Mouse (Mus musculus): ENCODE measurements at regions not wholly inside any gene's neighbourhood (a gene's known extent, or its start where the extent isn't known, plus 50 kb on each side); places are given as distances from the start of the nearest gene placed in this dataset.

- no peak for TF ChIP-seq CTCF (IDR thresholded peaks at IDR 0.05; ENCODE audit: borderline replicate concordance, insufficient read depth, low read length)
- no peak for TF ChIP-seq POLR2A (IDR thresholded peaks at IDR 0.05; ENCODE audit: low read depth, low read length)
Measured at GRCm38 (mm10) chr16:65376553-65376952, 143.8 kb upstream of the Pou1f1 start.

All from embryonic fibroblast, embryonic 13.5 days (primary cell).